Mouse (Mus musculus) ovary, postnatal 10 days (tissue): Measurements from ENCODE around the gene Med15.

Experiments used
- DNase-seq: peaks from one replicate; pipeline ENCODE4 v3.0.0; 2022; ENCODE audit warnings: low spot score

The Med15 gene

GRCm38 (mm10) chr16:17647566-17648340 is 84.9 kb downstream of the Med15 start:
- no peak for DNase-seq

- no peak for DNase-seq
Observed at GRCm38 (mm10) chr16:17647156-17647555, 85.5 kb downstream of the Med15 start.

GRCm38 (mm10) chr16:17646310-17647114 is 86.2 kb downstream of the Med15 start, which contains the start of gene Ccdc74a:
Gene Ccdc74a (plus strand): TSS chr16:17646470.
- DNase-seq, result peak; percentile 42

- DNase-seq, result no peak
Observed at GRCm38 (mm10) chr16:17643437-17643990, 89.2 kb downstream of the Med15 start.

- DNase-seq, result no peak
Observed at GRCm38 (mm10) chr16:17642311-17642710, 90.4 kb downstream of the Med15 start.

- DNase-seq, result no peak
Observed at GRCm38 (mm10) chr16:17641301-17641700, 91.4 kb downstream of the Med15 start.

GRCm38 (mm10) chr16:17640706-17641105 is 92.0 kb downstream of the Med15 start:
- no peak for DNase-seq

GRCm38 (mm10) chr16:17639951-17640350 is 92.7 kb downstream of the Med15 start:
- no peak for DNase-seq

GRCm38 (mm10) chr16:17639081-17639480 is 93.6 kb downstream of the Med15 start:
- DNase-seq, result no peak

GRCm38 (mm10) chr16:17638036-17638628 is 94.6 kb downstream of the Med15 start:
- DNase-seq, result no peak

- DNase-seq, result no peak
Observed at GRCm38 (mm10) chr16:17637610-17638009, 95.1 kb downstream of the Med15 start.

- no peak for DNase-seq
Observed at GRCm38 (mm10) chr16:17636904-17637303, 95.8 kb downstream of the Med15 start.

GRCm38 (mm10) chr16:17633481-17634181 is 99.1 kb downstream of the Med15 start:
- no peak for DNase-seq

- no peak for DNase-seq
Observed at GRCm38 (mm10) chr16:17632580-17632979, 100.1 kb downstream of the Med15 start.

- no peak for DNase-seq
Observed at GRCm38 (mm10) chr16:17626269-17626555, 106.5 kb downstream of the Med15 start.

- no peak for DNase-seq
Observed at GRCm38 (mm10) chr16:17625488-17626268, 107.0 kb downstream of the Med15 start.

GRCm38 (mm10) chr16:17621936-17622335 is 110.8 kb downstream of the Med15 start:
- no peak for DNase-seq

- peak; percentile 96 for DNase-seq
Observed at GRCm38 (mm10) chr16:17619198-17620105, 113.2 kb downstream of the Med15 start, which contains the start of gene Smpd4. Gene Smpd4 (plus strand): TSS chr16:17619354.

GRCm38 (mm10) chr16:17617922-17618565 is 114.6 kb downstream of the Med15 start:
- DNase-seq, result no peak

GRCm38 (mm10) chr16:17616212-17616611 is 116.5 kb downstream of the Med15 start:
- DNase-seq, result no peak
